Comparison of ENCODE assay signal across 6 mouse cellular contexts in genomic region chr9:29357796-29358195, GRCm38 (mm10).
"Had no signal": no experiment of that assay in that cellular context is flagged by ENCODE, and none has a peak within 500 bp of the region (broad histone marks: within the 10 kb centered on the region; RNA-seq: fewer than 3 reads in every experiment).

No protein-coding gene starts in this region.

- DNase-seq: kidney, postnatal 10 days; kidney, postnatal 4 days; lung, adult 18-20 months; midbrain, embryonic 14.5 days; right cerebral cortex, adult 18-20 months; thymus, postnatal 4 days had no signal
